Comparison of ENCODE assay signal across 21 mouse cellular contexts in the genomic region with DNA sequence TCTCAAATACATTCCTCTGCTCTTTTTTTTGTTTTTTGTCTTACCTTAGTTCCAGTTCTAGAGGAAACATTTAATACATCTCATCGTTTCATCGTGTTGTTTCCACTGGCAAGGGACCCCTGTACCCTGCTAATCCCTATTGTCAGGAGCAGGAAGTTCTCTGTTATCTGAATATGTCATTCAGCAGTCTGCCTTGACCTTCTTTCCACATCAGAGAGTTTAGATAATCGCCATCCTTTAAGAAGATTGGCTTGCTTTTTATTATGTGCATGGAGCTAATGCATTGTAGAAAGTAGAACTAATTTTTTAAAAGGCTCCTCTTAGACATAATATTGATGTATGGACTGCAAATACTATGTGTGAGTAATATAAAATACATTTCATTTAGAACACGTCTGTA. TPM values are rescaled to one million over a fixed set of nuclear protein-coding genes. Genes with fewer than 3 reads are reported as not detected.
DNase-seq lines count a peak whose midpoint lies in the region; ATAC-seq and TF ChIP-seq lines count a peak whose summit lies in the region.
"Had no signal": no experiment of that assay in that cellular context is flagged by ENCODE, and none has a peak within 500 bp of the region (broad histone marks: within the 10 kb centered on the region; RNA-seq: fewer than 3 reads in every experiment).

No protein-coding gene starts in this region.

- H3K4me3 ChIP-seq in hindbrain, postnatal 0 days (ENCODE audit: low read length) = no peak overlapping the region
- H3K4me3 ChIP-seq in hindbrain, embryonic 10.5 days = no peak overlapping the region
- H3K4me3 ChIP-seq: embryonic facial prominence, embryonic 10.5 days; embryonic facial prominence, embryonic 12.5 days; forebrain, embryonic 13.5 days; forebrain, embryonic 15.5 days had no signal

- 9% methylated on average over 4 of the region's 4 CpGs for WGBS in hindbrain, postnatal 0 days
- 26% methylated on average over 4 of the region's 4 CpGs for WGBS in hindbrain, embryonic 10.5 days

- no peak for TF ChIP-seq CTCF in hindbrain, postnatal 0 days (IDR thresholded peaks at IDR 0.05; ENCODE audit: low read depth)

- no peak for ATAC-seq in hindbrain, postnatal 0 days
- ATAC-seq: forebrain, embryonic 13.5 days; forebrain, embryonic 15.5 days; forebrain, postnatal 0 days had no signal

- no peaks in the 10 kb centered on the region for H3K36me3 ChIP-seq in hindbrain, postnatal 0 days (ENCODE audit: insufficient read depth, low read length)
- H3K36me3 ChIP-seq in hindbrain, embryonic 10.5 days = no peaks in the 10 kb centered on the region
- H3K36me3 ChIP-seq: embryonic facial prominence, embryonic 10.5 days; embryonic facial prominence, embryonic 12.5 days had no signal

- no peak for DNase-seq in hindbrain, postnatal 0 days (ENCODE audit: low spot score)
- no peak for DNase-seq in hindbrain, embryonic 10.5 days (ENCODE audit: low spot score)
- peak; percentile 68 for DNase-seq in retina, embryonic 14.5 days (ENCODE audit: low spot score)
- DNase-seq in retina, postnatal 1 day = peak; percentile 73
- DNase-seq in frontal cortex, postnatal 10 days (ENCODE audit: low spot score in 2 of 2) = no peak
- DNase-seq: adrenal gland, adult 2 months; adrenal gland, postnatal 10 days; adrenal gland, postnatal 25 days; cerebellum, adult 11 months; cerebellum, adult 18-20 months; cerebellum, adult 8-10 months; cerebellum, adult 9-11 months; cerebellum, postnatal 14 days; cerebellum, postnatal 36 days; embryo, embryonic 11 days; forebrain, postnatal 0 days had no signal

- H3K27ac ChIP-seq in hindbrain, postnatal 0 days = 0 out of 2 replicates have a peak overlapping the region, but pooled peaks have one; percentile 8
- no peak overlapping the region for H3K27ac ChIP-seq in hindbrain, embryonic 10.5 days
- H3K27ac ChIP-seq: embryonic facial prominence, embryonic 10.5 days; embryonic facial prominence, embryonic 12.5 days; forebrain, embryonic 13.5 days; forebrain, embryonic 15.5 days had no signal

- H3K27me3 ChIP-seq in hindbrain, postnatal 0 days (ENCODE audit: insufficient read depth, low read length) = no peaks in the 10 kb centered on the region
- 0 out of 2 replicates have a peak, but pooled peaks cover 5% of the 10 kb centered on the region for H3K27me3 ChIP-seq in hindbrain, embryonic 10.5 days (ENCODE audit: insufficient read depth, poor library complexity, severe bottlenecking)
- H3K27me3 ChIP-seq: forebrain, embryonic 13.5 days; forebrain, embryonic 15.5 days had no signal

- no peaks in the 10 kb centered on the region for H3K4me1 ChIP-seq in hindbrain, postnatal 0 days (ENCODE audit: insufficient read depth, low read length)
- H3K4me1 ChIP-seq in hindbrain, embryonic 10.5 days (replicated peaks) = peaks cover 16% of the 10 kb centered on the region

- no peaks in the 10 kb centered on the region for H3K9me3 ChIP-seq in hindbrain, postnatal 0 days (ENCODE audit: low read length)
- H3K9me3 ChIP-seq in hindbrain, embryonic 10.5 days = no peaks in the 10 kb centered on the region
- H3K9me3 ChIP-seq: embryonic facial prominence, embryonic 10.5 days; embryonic facial prominence, embryonic 12.5 days; forebrain, embryonic 13.5 days; forebrain, embryonic 15.5 days had no signal

- no peak overlapping the region for H3K4me2 ChIP-seq in hindbrain, postnatal 0 days (ENCODE audit: low read depth, low read length)
- H3K4me2 ChIP-seq: embryonic facial prominence, embryonic 12.5 days; forebrain, embryonic 13.5 days; forebrain, embryonic 15.5 days had no signal

- no peak overlapping the region for H3K9ac ChIP-seq in hindbrain, postnatal 0 days (replicated peaks; ENCODE audit: low read length)
- H3K9ac ChIP-seq: embryonic facial prominence, embryonic 12.5 days; forebrain, embryonic 13.5 days; forebrain, embryonic 15.5 days; forebrain, postnatal 0 days had no signal

RNA-seq across cellular contexts. Expression of gene Akap6, which starts 58.7 kb away (rescaled TPM):
- 77.3 and 87.2 TPM in 2 replicates for total RNA-seq in hindbrain, postnatal 0 days (2014; rRNA removed)
- polyA plus RNA-seq in hindbrain, postnatal 0 days (2015; fragmentation: Nextera tagmentation; extraction: Ambion mirVana) = 19.9 and 21.3 TPM in 2 replicates
- 11.2 and 18.7 TPM in 2 replicates for polyA plus RNA-seq in hindbrain, embryonic 10.5 days (2016; fragmentation: Nextera tagmentation; extraction: Ambion mirVana)
- total RNA-seq: MEL had no signal

Comparison
In these comparisons a context has a peak if more than half of its experiments do, and no peak if none do; other contexts are left out.
1. DNase-seq: peak in retina, embryonic 14.5 days (single experiment) and retina, postnatal 1 day (single experiment); none in hindbrain, postnatal 0 days (single experiment), hindbrain, embryonic 10.5 days (single experiment) and frontal cortex, postnatal 10 days (0 of 2).